Mouse (Mus musculus): ENCODE measurements around the gene Srgap3. TPM values are rescaled to one million over a fixed set of nuclear protein-coding genes. Genes with fewer than 3 reads are reported as not detected.
"Not testable (repeated sequence)": the region's sequence is repeated elsewhere in the genome, so short reads cannot be mapped to it uniquely, and the experiment has no call there.

Srgap3 gene
- polyA plus RNA-seq, 1 experiment from 2014 or later, result 33.7 TPM

DNA sequence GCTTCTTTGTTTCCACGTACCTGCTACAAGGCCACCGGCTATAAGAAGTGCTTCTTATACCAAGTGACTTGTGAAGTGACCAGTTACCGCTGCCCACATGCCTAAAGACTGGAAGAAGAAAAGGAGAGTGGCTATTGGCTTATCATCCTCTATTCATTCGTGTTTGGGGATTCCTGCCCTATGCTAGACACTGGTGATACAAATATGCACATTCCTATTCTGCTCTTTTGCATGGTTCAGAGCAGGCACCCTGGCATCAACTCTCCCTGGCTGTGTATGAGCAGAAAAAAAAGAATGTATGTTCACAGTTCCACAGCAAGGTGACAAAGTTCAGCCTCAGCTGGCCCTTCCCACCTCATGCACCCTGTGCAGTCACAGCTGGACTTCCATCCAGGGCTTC lies 81.0 kb downstream of the Srgap3 start:
- Histone ChIP-seq H3K9ac (replicated peaks) (no peak overlapping the region), H3K27ac (replicated peaks) (peak overlapping the region; percentile 54), H3K4me2 (replicated peaks) (no peak overlapping the region), H3K4me1 (peaks cover 26% of the 10 kb centered on the region), H3K4me3 (no peak overlapping the region), H3K9me3 (no peaks in the 10 kb centered on the region), H3K27me3 (no peaks in the 10 kb centered on the region), H3K36me3 (no peaks in the 10 kb centered on the region)
- ATAC-seq (replicated peaks), result no peak
- 83% methylated on average over 4 of the region's 4 CpGs for WGBS

DNA sequence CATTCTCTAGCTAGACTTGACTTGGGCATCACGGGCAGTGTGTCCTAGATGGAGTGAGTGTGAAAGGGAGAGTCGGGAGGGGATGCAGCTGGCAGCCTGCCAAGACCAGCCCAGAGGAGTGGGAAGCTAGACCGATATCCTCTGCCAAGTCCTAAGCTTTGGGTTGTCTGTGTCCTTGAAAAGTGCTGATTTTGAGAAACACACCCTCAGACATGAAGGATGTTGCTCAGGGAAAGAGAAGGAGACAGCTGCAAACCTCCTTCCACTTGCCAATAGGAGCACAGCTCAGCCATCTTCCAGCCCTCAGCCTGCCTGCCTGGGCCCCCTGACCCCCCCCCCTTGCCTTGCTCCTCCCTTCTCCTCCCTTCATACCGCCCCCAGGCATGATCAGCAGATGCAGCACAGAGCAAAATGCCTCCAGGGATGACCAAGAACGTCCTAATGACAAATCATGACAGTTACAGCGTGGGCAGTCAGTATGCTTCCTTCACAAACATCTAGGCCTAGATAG lies 82.0 kb downstream of the Srgap3 start:
- no peak overlapping the region for H3K4me2 ChIP-seq (replicated peaks)

GRCm38 (mm10) chr6:112862465-112862864 lies 84.6 kb downstream of the Srgap3 start:
- no peak for ATAC-seq (replicated peaks)
- no peaks in the 10 kb centered on the region for H3K27me3 ChIP-seq
- 81% methylated on average over 7 of the region's 7 CpGs for WGBS
- H3K36me3 ChIP-seq, result no peaks in the 10 kb centered on the region
- no peak overlapping the region for H3K4me3 ChIP-seq
- H3K27ac ChIP-seq (replicated peaks), result no peak overlapping the region
- no peak overlapping the region for H3K4me2 ChIP-seq (replicated peaks)
- H3K4me1 ChIP-seq, result peaks cover 29% of the 10 kb centered on the region
- no peak overlapping the region for H3K9ac ChIP-seq (replicated peaks)
- no peaks in the 10 kb centered on the region for H3K9me3 ChIP-seq

More for the DNA sequence above, 82.0 kb downstream of the Srgap3 start:
- ATAC-seq (replicated peaks), result peak; percentile 60
- Histone ChIP-seq H3K9ac (replicated peaks) (no peak overlapping the region), H3K36me3 (no peaks in the 10 kb centered on the region), H3K4me3 (no peak overlapping the region), H3K9me3 (no peaks in the 10 kb centered on the region), H3K27ac (replicated peaks) (peak overlapping the region; percentile 54), H3K4me1 (peaks cover 27% of the 10 kb centered on the region), H3K27me3 (no peaks in the 10 kb centered on the region)
- 26% methylated on average over 6 of the region's 6 CpGs for WGBS

- H3K4me1 ChIP-seq, result peaks cover 36% of the 10 kb centered on the region
- H3K36me3 ChIP-seq, result no peaks in the 10 kb centered on the region
- 83% methylated on average over 11 of the region's 11 CpGs for WGBS
- H3K4me3 ChIP-seq, result no peak overlapping the region
- no peak overlapping the region for H3K9ac ChIP-seq (replicated peaks)
- H3K9me3 ChIP-seq, result no peaks in the 10 kb centered on the region
- no peaks in the 10 kb centered on the region for H3K27me3 ChIP-seq
- 0 out of 2 replicates have a peak, but pooled peaks have one; percentile 10 for ATAC-seq (replicated peaks)
- H3K27ac ChIP-seq (replicated peaks), result 0 out of 2 replicates have a peak overlapping the region, but pooled peaks have one; percentile 27
- H3K4me2 ChIP-seq (replicated peaks), result no peak overlapping the region
Observed at GRCm38 (mm10) chr6:112861351-112862297, 85.4 kb downstream of the Srgap3 start.

DNA sequence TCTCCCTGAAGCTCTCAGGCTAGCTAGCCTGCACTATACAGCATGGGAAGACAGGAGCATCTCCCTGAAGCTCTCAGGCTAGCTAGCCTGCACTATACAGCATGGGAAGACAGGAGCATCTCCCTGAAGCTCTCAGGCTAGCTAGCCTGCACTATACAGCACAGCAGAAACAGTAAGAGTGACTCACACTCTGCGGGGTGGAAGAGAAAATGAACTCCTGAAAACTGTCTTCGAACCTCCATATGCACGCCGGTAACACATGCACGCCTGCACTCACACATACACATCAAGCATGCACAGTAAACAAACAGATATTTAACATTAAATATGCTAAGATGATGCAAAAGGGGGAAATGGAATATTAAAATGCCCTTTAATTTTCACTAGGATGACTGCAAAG lies 86.8 kb downstream of the Srgap3 start:
- not testable (repeated sequence) for H3K4me3 ChIP-seq; H3K9me3 ChIP-seq; H3K36me3 ChIP-seq; H3K4me2 ChIP-seq (replicated peaks); H3K9ac ChIP-seq (replicated peaks); ATAC-seq (replicated peaks); H3K27ac ChIP-seq (replicated peaks); H3K27me3 ChIP-seq
- WGBS, result 78% methylated on average over 5 of the region's 5 CpGs
- H3K4me1 ChIP-seq, result peaks cover 25% of the 10 kb centered on the region

- peaks cover 30% of the 10 kb centered on the region for H3K4me1 ChIP-seq
- no peak overlapping the region for H3K4me3 ChIP-seq
- peak overlapping the region; percentile 46 for H3K27ac ChIP-seq (replicated peaks)
- 15% methylated on average over 6 of the region's 6 CpGs for WGBS
- no peak overlapping the region for H3K4me2 ChIP-seq (replicated peaks)
- no peaks in the 10 kb centered on the region for H3K27me3 ChIP-seq
- no peaks in the 10 kb centered on the region for H3K36me3 ChIP-seq
- no peak overlapping the region for H3K9ac ChIP-seq (replicated peaks)
- peak; percentile 41; the same call in 1 of the 2 replicates for ATAC-seq (replicated peaks)
- H3K9me3 ChIP-seq, result no peaks in the 10 kb centered on the region
Observed at GRCm38 (mm10) chr6:112857057-112857456, 90.0 kb downstream of the Srgap3 start.

DNA sequence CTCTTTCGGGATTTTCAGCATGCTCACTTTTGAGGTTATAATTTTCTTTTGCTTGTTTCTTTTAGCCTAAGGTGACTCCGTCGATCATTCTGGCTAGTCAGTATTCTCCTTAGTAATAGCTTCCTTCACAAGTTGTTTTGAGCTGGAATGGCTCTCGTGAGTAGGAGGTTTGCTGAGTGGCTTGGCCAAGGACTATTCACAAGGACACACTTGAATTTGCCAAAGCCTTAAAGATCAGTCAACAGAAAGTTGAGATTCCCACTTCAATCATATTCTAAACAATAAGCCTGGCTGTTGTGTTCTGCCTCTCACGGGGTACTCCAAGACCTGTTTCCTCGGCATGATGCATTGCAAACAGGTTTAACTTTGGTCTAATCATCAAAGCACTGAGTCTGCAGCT lies 91.9 kb downstream of the Srgap3 start:
- ATAC-seq (replicated peaks), result no peak
- Histone ChIP-seq H3K4me1 (peaks cover 42% of the 10 kb centered on the region), H3K27me3 (no peaks in the 10 kb centered on the region), H3K27ac (replicated peaks) (no peak overlapping the region), H3K36me3 (no peaks in the 10 kb centered on the region), H3K4me2 (replicated peaks) (no peak overlapping the region), H3K4me3 (no peak overlapping the region), H3K9ac (replicated peaks) (no peak overlapping the region), H3K9me3 (no peaks in the 10 kb centered on the region)
- WGBS, result 84% methylated on average over 6 of the region's 6 CpGs

DNA sequence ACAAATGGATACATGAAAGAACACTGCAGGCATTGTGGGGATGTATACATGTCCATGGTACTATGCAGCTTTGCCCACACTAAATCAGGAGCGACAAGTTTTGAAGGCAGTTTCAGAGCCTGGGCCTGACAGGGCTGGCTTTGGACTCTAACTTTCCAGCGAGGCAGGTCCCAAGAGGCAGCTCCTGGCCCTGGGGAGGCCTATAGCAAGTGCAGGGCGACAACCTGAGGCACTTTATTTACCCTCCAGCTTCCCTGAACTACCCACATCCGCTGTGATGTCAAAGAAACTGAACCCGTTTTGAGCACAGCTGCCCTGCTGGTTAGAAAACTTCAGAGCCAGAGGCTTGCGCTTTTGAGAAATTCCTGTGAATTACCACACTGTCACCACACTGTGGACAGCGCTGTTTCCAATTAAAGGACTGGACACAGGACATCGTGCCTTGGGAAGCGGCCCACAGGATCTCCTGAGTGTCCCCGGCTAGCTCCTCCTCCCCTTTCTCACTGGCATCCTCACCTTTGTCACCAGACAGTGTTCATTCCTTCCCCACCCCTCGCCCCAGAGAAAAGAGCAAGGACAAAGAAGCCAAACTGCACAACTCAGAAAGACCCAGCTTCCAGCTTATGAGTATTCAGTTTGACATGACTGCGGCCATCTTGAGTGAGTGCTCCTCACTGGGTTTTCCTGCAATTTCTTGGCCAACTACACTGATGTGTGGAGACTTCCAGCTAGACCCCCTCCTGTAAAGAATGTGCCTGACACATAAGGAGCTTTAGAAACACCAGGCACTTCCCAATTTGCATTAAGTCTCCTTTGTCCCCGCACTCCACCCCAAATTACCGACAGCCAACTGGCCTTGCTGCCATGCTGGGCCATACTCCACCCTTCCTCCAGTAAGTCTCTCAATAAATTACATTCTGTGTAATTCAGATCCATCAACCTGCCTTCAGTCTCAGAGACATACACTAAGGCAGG lies 94.5 kb downstream of the Srgap3 start:
- ATAC-seq (replicated peaks), result no peak
- Histone ChIP-seq H3K4me3 (no peak overlapping the region), H3K4me2 (replicated peaks) (no peak overlapping the region), H3K9ac (replicated peaks) (no peak overlapping the region), H3K4me1 (peaks cover 44% of the 10 kb centered on the region), H3K27ac (replicated peaks) (peak overlapping the region; percentile 3; the same call in 1 of the 2 replicates), H3K36me3 (no peaks in the 10 kb centered on the region), H3K27me3 (no peaks in the 10 kb centered on the region), H3K9me3 (no peaks in the 10 kb centered on the region)
- whole genome bisulfite sequencing, result 46% methylated on average over 14 of the region's 14 CpGs

- no peak for ATAC-seq (replicated peaks)
- peaks cover 32% of the 10 kb centered on the region for H3K4me1 ChIP-seq
- peak overlapping the region; percentile 32 for H3K27ac ChIP-seq (replicated peaks)
Observed at GRCm38 (mm10) chr6:112850745-112851144, 96.3 kb downstream of the Srgap3 start.

DNA sequence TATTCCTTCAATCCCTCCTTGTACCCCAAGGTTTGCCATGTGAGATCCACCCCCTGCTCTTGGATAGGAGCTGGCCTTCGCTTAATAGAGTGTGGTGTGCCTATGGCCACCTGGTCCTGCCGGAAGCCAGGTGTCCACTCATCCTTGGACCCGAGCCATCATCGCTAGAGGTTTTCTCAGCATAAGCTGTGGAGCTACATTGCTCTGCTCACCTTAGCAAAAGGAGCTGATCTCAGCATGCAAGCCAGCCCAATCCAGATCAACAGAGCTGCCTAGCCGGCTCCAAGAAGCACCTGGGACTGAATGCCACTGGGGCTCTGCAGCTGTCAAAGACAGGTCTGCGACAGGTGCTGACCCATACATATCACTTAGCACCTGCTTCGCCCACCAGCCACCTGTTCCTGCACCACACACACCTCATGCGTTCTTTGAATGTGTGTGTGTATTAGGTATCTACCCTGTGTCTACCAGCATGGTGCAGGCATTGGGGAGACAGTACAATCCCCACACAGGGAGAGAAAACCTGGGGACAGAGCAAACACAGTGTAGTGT lies 98.4 kb downstream of the Srgap3 start:
- Histone ChIP-seq H3K9ac (replicated peaks) (no peak overlapping the region), H3K4me1 (peaks cover 32% of the 10 kb centered on the region), H3K27ac (replicated peaks) (no peak overlapping the region), H3K36me3 (no peaks in the 10 kb centered on the region), H3K9me3 (no peaks in the 10 kb centered on the region), H3K4me3 (no peak overlapping the region), H3K27me3 (no peaks in the 10 kb centered on the region), H3K4me2 (replicated peaks) (no peak overlapping the region)
- no peak; the same call in 1 of the 2 replicates for ATAC-seq (replicated peaks)
- 93% methylated on average over 8 of the region's 8 CpGs for WGBS

More at GRCm38 (mm10) chr6:112850745-112851144, 96.3 kb downstream of the Srgap3 start:
- Histone ChIP-seq H3K4me2 (replicated peaks) (no peak overlapping the region), H3K27me3 (no peaks in the 10 kb centered on the region), H3K9me3 (no peaks in the 10 kb centered on the region), H3K4me3 (no peak overlapping the region), H3K9ac (replicated peaks) (no peak overlapping the region), H3K36me3 (no peaks in the 10 kb centered on the region)
- WGBS, result 58% methylated on average over 5 of the region's 5 CpGs

GRCm38 (mm10) chr6:112846863-112847262 lies 100.2 kb downstream of the Srgap3 start:
- H3K4me2 ChIP-seq (replicated peaks), result no peak overlapping the region
- no peaks in the 10 kb centered on the region for H3K9me3 ChIP-seq
- no peak overlapping the region for H3K27ac ChIP-seq (replicated peaks)
- no peak overlapping the region for H3K9ac ChIP-seq (replicated peaks)
- no peaks in the 10 kb centered on the region for H3K36me3 ChIP-seq
- H3K27me3 ChIP-seq, result no peaks in the 10 kb centered on the region
- H3K4me1 ChIP-seq, result peaks cover 20% of the 10 kb centered on the region
- no peak for ATAC-seq (replicated peaks)
- WGBS, result 93% methylated on average over 9 of the region's 9 CpGs
- H3K4me3 ChIP-seq, result no peak overlapping the region

All from forebrain, embryonic 15.5 days (tissue).